Mouse (Mus musculus) intestine, postnatal 0 days (tissue): ENCODE results near the gene Cenpp. TPM values are rescaled to one million over a fixed set of nuclear protein-coding genes. Genes with fewer than 3 reads are reported as not detected.
A peak's percentile ranks its signal among the peaks of the same experiment; 100 is the strongest.

Experiments
- ATAC-seq: fragments of 200-750 bp; cut with Nextera tagmentation; 2 replicates; pipeline ENCODE4 v1.8.0; 2017; ENCODE audit warnings: mild to moderate bottlenecking, moderate TSS enrichment, moderate library complexity
- H3K27ac ChIP-seq: fragments of 300-500 bp; sonication (generic); 2 replicates; pipeline ENCODE4 v1.5.1; 2014; ENCODE audit warnings: mild to moderate bottlenecking, low read depth, low read length, moderate library complexity
- H3K27me3 ChIP-seq: fragments of 300-500 bp; sonication (generic); replicated peaks from 2 replicates; pipeline ENCODE4 v1.6.1; 2014; ENCODE audit warnings: low read length, mixed read lengths; ENCODE audit not compliant: control insufficient read depth, insufficient read depth
- H3K36me3 ChIP-seq: fragments of 300-500 bp; sonication (generic); 2 replicates; pipeline ENCODE4 v1.6.1; 2014; ENCODE audit warnings: mild to moderate bottlenecking, moderate library complexity; ENCODE audit not compliant: control insufficient read depth, insufficient read depth
- H3K4me1 ChIP-seq: fragments of 300-500 bp; sonication (generic); replicated peaks from 2 replicates; pipeline ENCODE4 v1.6.1; 2014; ENCODE audit warnings: antibody characterized with exemption, low read length, mixed read lengths; ENCODE audit not compliant: control insufficient read depth, insufficient read depth
- H3K4me2 ChIP-seq: fragments of 300-500 bp; sonication (generic); replicated peaks from 2 replicates; pipeline ENCODE4 v1.6.1; 2014; ENCODE audit warnings: low read depth, mild to moderate bottlenecking, moderate library complexity
- H3K4me3 ChIP-seq: fragments of 300-500 bp; sonication (generic); 2 replicates; pipeline ENCODE4 v1.5.1; 2014; ENCODE audit warnings: low read depth, low read length
- H3K9ac ChIP-seq: fragments of 300-500 bp; sonication (generic); 2 replicates; pipeline ENCODE4 v1.6.1; 2014; ENCODE audit warnings: mild to moderate bottlenecking, low read depth, low read length
- H3K9me3 ChIP-seq: fragments of 300-500 bp; sonication (generic); 2 replicates; pipeline ENCODE4 v1.6.1; 2016; ENCODE audit warnings: mixed run types; ENCODE audit not compliant: control insufficient read depth
- CTCF ChIP-seq: sonication (generic); IDR thresholded peaks from 2 replicates; pipeline ENCODE4 v1.5.1; 2016; ENCODE audit warnings: low read depth, mild to moderate bottlenecking, control low read depth, antibody characterized with exemption, moderate library complexity
- WGBS: fragments of 180-500 bp; shearing (Covaris S2); extraction: QIAGEN DNeasy Blood & Tissue Kit; methylation state at CpG from one replicate; pipeline ENCODE4 v1.1.7; 2014; 5-methylcytosine and 5-hydroxymethylcytosine counted together
- polyA plus RNA-seq: library from polyadenylated mRNA; unstranded; fragments of >200 nt; fragmentation: Nextera tagmentation; extraction: Ambion mirVana; gene quantifications from 2 replicates; pipeline ENCODE4 v1.2.1, GENCODE M21; 2015

The Cenpp gene
- polyA plus RNA-seq, 1 experiment from 2014 or later, result 12.1 TPM

DNA sequence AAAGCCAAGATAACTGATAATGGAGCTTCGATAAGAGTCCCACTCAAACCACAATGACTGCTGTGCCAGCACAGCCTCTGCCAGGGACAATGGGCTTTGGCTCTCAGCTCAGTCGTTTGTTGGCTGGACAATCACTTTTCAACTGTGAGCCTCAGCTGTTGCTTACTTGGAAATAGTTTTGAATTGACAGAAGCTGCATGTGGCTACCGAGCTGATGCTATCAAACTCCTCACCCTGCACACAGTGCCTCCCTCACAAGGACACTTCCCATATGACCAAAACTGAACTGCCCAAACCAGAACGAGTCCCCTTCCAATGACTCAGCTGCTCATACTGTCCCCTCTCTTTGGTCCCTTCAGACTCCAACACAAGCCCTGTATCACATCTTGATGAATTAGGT, 181.8 kb downstream of the Cenpp start:
- no peak overlapping the region for H3K4me3 ChIP-seq
- no peaks in the 10 kb centered on the region for H3K9me3 ChIP-seq
- WGBS, result 57% methylated on average over 4 of the region's 4 CpGs
- no peaks in the 10 kb centered on the region for H3K27me3 ChIP-seq
- no peak overlapping the region for H3K4me2 ChIP-seq
- no peak for TF ChIP-seq CTCF
- no peaks in the 10 kb centered on the region for H3K4me1 ChIP-seq
- no peaks in the 10 kb centered on the region for H3K36me3 ChIP-seq
- no peak overlapping the region for H3K27ac ChIP-seq
- no peak overlapping the region for H3K9ac ChIP-seq
- ATAC-seq, result no peak

DNA sequence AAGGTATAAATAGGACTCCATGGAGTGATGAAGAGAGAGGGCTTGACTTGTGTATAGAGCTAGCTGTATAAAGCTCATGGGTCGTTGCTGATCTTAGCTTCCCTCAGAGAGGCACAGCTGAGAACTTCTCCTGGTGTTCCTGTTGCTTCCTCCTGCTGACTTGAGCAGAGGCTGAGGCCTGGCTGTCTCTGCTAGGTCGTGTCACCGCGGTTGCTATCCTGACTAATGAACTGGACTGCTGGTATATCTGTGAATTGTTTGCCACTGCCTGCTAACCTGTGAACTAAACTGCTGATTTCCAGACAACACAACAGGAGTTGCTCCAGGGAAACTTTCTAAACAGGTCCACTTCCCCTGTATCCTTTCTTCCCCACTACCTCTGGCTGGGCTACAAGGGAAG, 182.3 kb downstream of the Cenpp start:
- no peak for TF ChIP-seq CTCF
- no peak overlapping the region for H3K27ac ChIP-seq
- H3K4me2 ChIP-seq, result no peak overlapping the region
- no peaks in the 10 kb centered on the region for H3K9me3 ChIP-seq
- H3K27me3 ChIP-seq, result no peaks in the 10 kb centered on the region
- no peak for ATAC-seq
- 86% methylated on average over 4 of the region's 4 CpGs for WGBS
- no peak overlapping the region for H3K4me3 ChIP-seq
- H3K9ac ChIP-seq, result no peak overlapping the region
- H3K4me1 ChIP-seq, result no peaks in the 10 kb centered on the region
- peaks cover 3% of the 10 kb centered on the region for H3K36me3 ChIP-seq

- Histone ChIP-seq H3K9me3 (no peaks in the 10 kb centered on the region), H3K4me1 (no peaks in the 10 kb centered on the region), H3K4me3 (no peak overlapping the region), H3K27ac (no peak overlapping the region), H3K4me2 (no peak overlapping the region), H3K36me3 (peaks cover 14% of the 10 kb centered on the region), H3K27me3 (no peaks in the 10 kb centered on the region), H3K9ac (no peak overlapping the region)
- peak; percentile 35 for TF ChIP-seq CTCF
- ATAC-seq, result no peak
- WGBS, result 92% methylated on average over 5 of the region's 5 CpGs
These were observed 183.6 kb downstream of the Cenpp start for GRCm38 (mm10) chr13:49469002-49469401.

GRCm38 (mm10) chr13:49467585-49467984, 185.0 kb downstream of the Cenpp start:
- no peak overlapping the region for H3K27ac ChIP-seq
- H3K9ac ChIP-seq, result no peak overlapping the region

GRCm38 (mm10) chr13:49466393-49467075, 186.1 kb downstream of the Cenpp start:
- H3K4me3 ChIP-seq, result no peak overlapping the region
- no peaks in the 10 kb centered on the region for H3K27me3 ChIP-seq
- ATAC-seq, result no peak
- 76% methylated on average over 11 of the region's 11 CpGs for WGBS
- H3K9ac ChIP-seq, result no peak overlapping the region
- no peak overlapping the region for H3K4me2 ChIP-seq
- peaks cover 25% of the 10 kb centered on the region for H3K36me3 ChIP-seq
- TF ChIP-seq CTCF, result no peak
- peak overlapping the region; percentile 35; the same call in 1 of the 2 replicates for H3K27ac ChIP-seq
- no peaks in the 10 kb centered on the region for H3K4me1 ChIP-seq
- H3K9me3 ChIP-seq, result no peaks in the 10 kb centered on the region

More at GRCm38 (mm10) chr13:49467585-49467984, 185.0 kb downstream of the Cenpp start:
- Histone ChIP-seq H3K4me2 (no peak overlapping the region), H3K36me3 (peaks cover 14% of the 10 kb centered on the region), H3K4me3 (no peak overlapping the region), H3K27me3 (no peaks in the 10 kb centered on the region), H3K9me3 (no peaks in the 10 kb centered on the region), H3K4me1 (no peaks in the 10 kb centered on the region)
- ATAC-seq, result no peak
- TF ChIP-seq CTCF, result no peak
- 68% methylated on average over 2 of the region's 2 CpGs for WGBS

DNA sequence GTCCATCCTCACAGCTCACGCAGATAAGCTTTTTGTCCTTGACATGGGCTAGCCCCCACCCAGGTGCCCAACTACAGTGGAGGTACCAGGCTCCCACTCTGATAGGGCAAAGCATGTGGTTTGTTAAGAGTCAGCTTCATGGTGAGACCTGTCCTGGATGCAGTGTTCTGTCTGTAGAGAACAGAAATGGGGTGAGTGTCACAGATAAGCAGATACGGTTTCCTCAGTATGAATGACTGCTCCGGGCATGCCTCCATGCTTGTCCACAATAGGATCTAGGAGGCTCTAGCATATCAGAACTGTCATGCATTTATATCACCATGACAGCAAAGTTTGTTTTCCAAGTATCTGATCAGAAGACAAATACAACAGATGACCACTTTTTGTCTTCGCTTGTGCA, 186.7 kb downstream of the Cenpp start:
- no peak for ATAC-seq
- Histone ChIP-seq H3K9ac (no peak overlapping the region), H3K36me3 (peaks cover 31% of the 10 kb centered on the region), H3K4me1 (no peaks in the 10 kb centered on the region), H3K4me2 (no peak overlapping the region), H3K27ac (no peak overlapping the region), H3K27me3 (no peaks in the 10 kb centered on the region), H3K9me3 (no peaks in the 10 kb centered on the region), H3K4me3 (no peak overlapping the region)
- no peak for TF ChIP-seq CTCF
- 93% methylated on average over 4 of the region's 4 CpGs for WGBS

GRCm38 (mm10) chr13:49462921-49463320, 189.7 kb downstream of the Cenpp start:
- no peaks in the 10 kb centered on the region for H3K27me3 ChIP-seq
- no peak overlapping the region for H3K4me2 ChIP-seq
- H3K9me3 ChIP-seq, result no peaks in the 10 kb centered on the region
- no peak for TF ChIP-seq CTCF
- WGBS, result 93% methylated on average over 2 of the region's 2 CpGs
- H3K9ac ChIP-seq, result no peak overlapping the region
- peaks cover 38% of the 10 kb centered on the region for H3K36me3 ChIP-seq
- H3K27ac ChIP-seq, result no peak overlapping the region
- H3K4me1 ChIP-seq, result no peaks in the 10 kb centered on the region
- no peak overlapping the region for H3K4me3 ChIP-seq
- ATAC-seq, result no peak
